Mouse (Mus musculus): ENCODE results near the gene Kif27. TPM values are rescaled to one million over a fixed set of nuclear protein-coding genes. Genes with fewer than 3 reads are reported as not detected.

Gene Kif27
- total and polyA plus RNA-seq, 2 experiments: under 0.01 TPM; not detected in 1

GRCm38 (mm10) chr13:58287822-58288221, 71.1 kb downstream of the Kif27 start:
- Histone ChIP-seq H3K4me1 (ENCODE audit: control insufficient read depth, insufficient read depth, low read length) (no peaks in the 10 kb centered on the region), H3K4me3 (ENCODE audit: insufficient read depth, low read depth, low read length) (no peak overlapping the region), H3K9ac (ENCODE audit: low read depth, low read length) (no peak overlapping the region), H3K36me3 (ENCODE audit: control insufficient read depth, insufficient read depth, low read length) (no peaks in the 10 kb centered on the region), H3K27ac (replicated peaks; ENCODE audit: insufficient read depth, low read depth, low read length) (no peak overlapping the region), H3K79me2 (ENCODE audit: control insufficient read depth, insufficient read depth, low read length) (no peaks in the 10 kb centered on the region), H3K27me3 (ENCODE audit: control insufficient read depth, insufficient read depth, low read length) (no peaks in the 10 kb centered on the region)
- DNase-seq (ENCODE audit: extremely low read depth, low read depth, low spot score): peak; percentile 53
- 15% methylated on average over 13 of the region's 13 CpGs for WGBS
- TF ChIP-seq POLR2A (IDR thresholded peaks at IDR 0.05; ENCODE audit: extremely low read depth, insufficient read depth, low read length): no peak
- TF ChIP-seq CTCF (IDR thresholded peaks at IDR 0.05; ENCODE audit: low read depth, low read length): peak; percentile 98

GRCm38 (mm10) chr13:58283466-58283865, 75.5 kb downstream of the Kif27 start:
- no peaks in the 10 kb centered on the region for H3K4me1 ChIP-seq (ENCODE audit: control insufficient read depth, insufficient read depth, low read length)
- WGBS: 80% methylated on average over 4 of the region's 4 CpGs
- H3K79me2 ChIP-seq (ENCODE audit: control insufficient read depth, insufficient read depth, low read length): no peaks in the 10 kb centered on the region
- H3K9ac ChIP-seq (ENCODE audit: low read depth, low read length): no peak overlapping the region
- no peaks in the 10 kb centered on the region for H3K36me3 ChIP-seq (ENCODE audit: control insufficient read depth, insufficient read depth, low read length)
- no peaks in the 10 kb centered on the region for H3K27me3 ChIP-seq (ENCODE audit: control insufficient read depth, insufficient read depth, low read length)
- H3K4me3 ChIP-seq (ENCODE audit: insufficient read depth, low read depth, low read length): no peak overlapping the region
- DNase-seq (ENCODE audit: extremely low read depth, low read depth, low spot score): no peak
- TF ChIP-seq CTCF (IDR thresholded peaks at IDR 0.05; ENCODE audit: low read depth, low read length) (no peak), POLR2A (IDR thresholded peaks at IDR 0.05; ENCODE audit: extremely low read depth, insufficient read depth, low read length) (no peak)
- no peak overlapping the region for H3K27ac ChIP-seq (replicated peaks; ENCODE audit: insufficient read depth, low read depth, low read length)

- H3K27me3 ChIP-seq (ENCODE audit: control insufficient read depth, insufficient read depth, low read length): no peaks in the 10 kb centered on the region
- TF ChIP-seq POLR2A (IDR thresholded peaks at IDR 0.05; ENCODE audit: extremely low read depth, insufficient read depth, low read length): no peak
- TF ChIP-seq CTCF (IDR thresholded peaks at IDR 0.05; ENCODE audit: low read depth, low read length): no peak
- WGBS: 76% methylated on average over 4 of the region's 4 CpGs
- H3K27ac ChIP-seq (replicated peaks; ENCODE audit: insufficient read depth, low read depth, low read length): no peak overlapping the region
- no peaks in the 10 kb centered on the region for H3K4me1 ChIP-seq (ENCODE audit: control insufficient read depth, insufficient read depth, low read length)
- no peaks in the 10 kb centered on the region for H3K36me3 ChIP-seq (ENCODE audit: control insufficient read depth, insufficient read depth, low read length)
- H3K79me2 ChIP-seq (ENCODE audit: control insufficient read depth, insufficient read depth, low read length): no peaks in the 10 kb centered on the region
- H3K9ac ChIP-seq (ENCODE audit: low read depth, low read length): no peak overlapping the region
- no peak for DNase-seq (ENCODE audit: extremely low read depth, low read depth, low spot score)
- no peak overlapping the region for H3K4me3 ChIP-seq (ENCODE audit: insufficient read depth, low read depth, low read length)
These were observed 77.0 kb downstream of the Kif27 start for GRCm38 (mm10) chr13:58281936-58282335.

- Histone ChIP-seq H3K4me1 (ENCODE audit: control insufficient read depth, insufficient read depth, low read length) (no peaks in the 10 kb centered on the region), H3K4me3 (ENCODE audit: insufficient read depth, low read depth, low read length) (no peak overlapping the region), H3K27me3 (ENCODE audit: control insufficient read depth, insufficient read depth, low read length) (no peaks in the 10 kb centered on the region), H3K79me2 (ENCODE audit: control insufficient read depth, insufficient read depth, low read length) (no peaks in the 10 kb centered on the region), H3K9ac (ENCODE audit: low read depth, low read length) (no peak overlapping the region), H3K27ac (replicated peaks; ENCODE audit: insufficient read depth, low read depth, low read length) (no peak overlapping the region), H3K36me3 (ENCODE audit: control insufficient read depth, insufficient read depth, low read length) (no peaks in the 10 kb centered on the region)
- 87% methylated on average over 3 of the region's 3 CpGs for WGBS
- TF ChIP-seq CTCF (IDR thresholded peaks at IDR 0.05; ENCODE audit: low read depth, low read length): no peak
- TF ChIP-seq POLR2A (IDR thresholded peaks at IDR 0.05; ENCODE audit: extremely low read depth, insufficient read depth, low read length): no peak
- DNase-seq (ENCODE audit: extremely low read depth, low read depth, low spot score): no peak
These were observed 78.4 kb downstream of the Kif27 start for GRCm38 (mm10) chr13:58280528-58280927.

DNA sequence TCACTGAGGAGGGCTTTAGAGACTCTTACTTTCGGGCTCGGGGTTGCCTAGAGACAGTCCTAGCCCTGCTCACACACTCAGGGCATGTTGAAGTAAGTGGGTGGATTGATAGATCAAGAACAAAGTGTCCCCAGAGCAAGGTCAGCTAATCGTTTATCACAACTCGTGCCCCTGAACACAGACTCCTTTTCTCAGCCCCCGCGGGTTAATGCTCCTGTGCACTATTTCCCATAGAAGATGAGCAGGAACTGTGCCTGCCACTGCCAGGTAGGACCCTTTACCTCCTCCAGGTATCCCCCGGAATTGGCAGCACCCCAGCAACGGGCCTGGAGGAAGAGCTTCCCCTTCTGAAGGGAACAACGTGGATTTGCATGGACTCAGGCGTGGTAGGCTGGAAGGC, 82.7 kb downstream of the Kif27 start:
- Histone ChIP-seq H3K27me3 (ENCODE audit: control insufficient read depth, insufficient read depth, low read length) (no peaks in the 10 kb centered on the region), H3K9ac (ENCODE audit: low read depth, low read length) (no peak overlapping the region), H3K27ac (replicated peaks; ENCODE audit: insufficient read depth, low read depth, low read length) (no peak overlapping the region), H3K36me3 (ENCODE audit: control insufficient read depth, insufficient read depth, low read length) (no peaks in the 10 kb centered on the region), H3K4me3 (ENCODE audit: insufficient read depth, low read depth, low read length) (no peak overlapping the region), H3K79me2 (ENCODE audit: control insufficient read depth, insufficient read depth, low read length) (no peaks in the 10 kb centered on the region), H3K4me1 (ENCODE audit: control insufficient read depth, insufficient read depth, low read length) (peaks cover 7% of the 10 kb centered on the region)
- TF ChIP-seq POLR2A (IDR thresholded peaks at IDR 0.05; ENCODE audit: extremely low read depth, insufficient read depth, low read length): no peak
- TF ChIP-seq CTCF (IDR thresholded peaks at IDR 0.05; ENCODE audit: low read depth, low read length): no peak
- 85% methylated on average over 10 of the region's 10 CpGs for whole genome bisulfite sequencing
- DNase-seq (ENCODE audit: extremely low read depth, low read depth, low spot score): no peak

GRCm38 (mm10) chr13:58275599-58275998, 83.3 kb downstream of the Kif27 start, which contains the start of gene Gkap1:
Gene Gkap1, minus strand, starts transcription at chr13:58275699.
- WGBS: 95% methylated on average over 8 of the region's 8 CpGs
- no peak for DNase-seq (ENCODE audit: extremely low read depth, low read depth, low spot score)
- Histone ChIP-seq H3K79me2 (ENCODE audit: control insufficient read depth, insufficient read depth, low read length) (no peaks in the 10 kb centered on the region), H3K4me3 (ENCODE audit: insufficient read depth, low read depth, low read length) (peak within 1 kb of the TSS; percentile 99), H3K9ac (ENCODE audit: low read depth, low read length) (peak within 1 kb of the TSS; percentile 91), H3K27me3 (ENCODE audit: control insufficient read depth, insufficient read depth, low read length) (no peaks in the 10 kb centered on the region), H3K27ac (replicated peaks; ENCODE audit: insufficient read depth, low read depth, low read length) (0 out of 2 replicates have a peak within 1 kb of the TSS, but pooled peaks have one; percentile 0), H3K36me3 (ENCODE audit: control insufficient read depth, insufficient read depth, low read length) (no peaks in the 10 kb centered on the region), H3K4me1 (ENCODE audit: control insufficient read depth, insufficient read depth, low read length) (peaks cover 7% of the 10 kb centered on the region)
- TF ChIP-seq POLR2A (IDR thresholded peaks at IDR 0.05; ENCODE audit: extremely low read depth, insufficient read depth, low read length) (no peak), CTCF (IDR thresholded peaks at IDR 0.05; ENCODE audit: low read depth, low read length) (no peak)
